Comparison of ENCODE assay signal across 18 mouse cellular contexts in the genomic region with DNA sequence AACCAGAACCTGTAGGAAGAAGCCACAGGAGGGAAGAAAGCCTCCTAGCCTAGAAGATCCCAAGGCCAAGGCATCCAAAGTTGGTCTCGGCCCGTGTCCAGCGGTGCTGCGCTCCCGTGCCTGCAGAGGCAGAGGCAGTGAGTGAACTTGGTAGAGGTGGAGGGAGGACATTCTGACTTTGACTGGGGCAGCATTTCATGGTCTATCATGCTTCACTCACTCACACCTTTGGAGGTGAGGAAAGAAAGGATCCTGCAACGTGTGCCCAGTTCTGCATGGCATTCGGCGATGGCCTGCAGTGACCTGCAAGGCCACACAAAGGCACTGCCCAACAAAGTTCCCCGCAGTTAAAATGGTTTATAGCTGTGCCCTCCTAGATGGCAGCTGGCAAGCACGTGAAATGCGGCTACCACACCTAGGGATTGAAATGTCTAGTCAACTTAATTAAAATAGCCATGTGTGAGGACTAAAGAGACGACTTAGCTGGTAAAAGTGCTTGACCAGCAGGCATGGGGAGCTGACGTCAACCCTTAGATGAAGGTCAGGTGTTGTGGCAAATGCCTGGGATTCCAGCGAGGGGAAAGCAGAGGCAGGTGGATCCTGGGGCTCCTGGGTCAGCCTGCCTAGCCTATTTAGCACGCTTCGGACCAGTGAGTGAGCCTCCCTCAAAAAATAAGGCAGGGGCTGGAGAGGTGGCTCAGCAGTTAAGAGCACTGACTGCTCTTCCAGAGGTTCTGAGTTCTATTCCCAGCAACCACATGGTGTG. TPM values are rescaled to one million over a fixed set of nuclear protein-coding genes. Genes with fewer than 3 reads are reported as not detected.
DNase-seq lines count a peak whose midpoint lies in the region; ATAC-seq lines count a peak whose summit lies in the region.
"Had no signal": no experiment of that assay in that cellular context is flagged by ENCODE, and none has a peak within 500 bp of the region (broad histone marks: within the 10 kb centered on the region; RNA-seq: fewer than 3 reads in every experiment).

No protein-coding gene starts in this region.

- DNase-seq in liver, embryonic 11.5 days (ENCODE audit: low spot score): no peak
- DNase-seq in liver: no peak
- DNase-seq in heart, postnatal 14 days: peak; percentile 54 to 67
- no peak for DNase-seq in cerebellum, postnatal 36 days
- DNase-seq in c-Kit-positive CD71-positive TER-119-positive erythroid progenitor cells, embryonic 14.5 days (ENCODE audit: low spot score): no peak
- DNase-seq: cerebellum, adult 8-10 months; lung, postnatal 4 days; right cerebral cortex, adult 18-20 months had no signal

- peak overlapping the region; percentile 15; the same call in 1 of the 2 replicates for H3K27ac ChIP-seq in liver, embryonic 11.5 days (ENCODE audit: low read depth, low read length)
- peak overlapping the region; percentile 99 for H3K27ac ChIP-seq in heart, embryonic 12.5 days (ENCODE audit: poor library complexity, severe bottlenecking)
- H3K27ac ChIP-seq in hindbrain, embryonic 13.5 days: no peak overlapping the region
- H3K27ac ChIP-seq: embryonic facial prominence, embryonic 13.5 days; limb, embryonic 13.5 days; lung, embryonic 15.5 days; neural tube, embryonic 12.5 days; stomach, postnatal 0 days had no signal

- H3K4me2 ChIP-seq in liver, embryonic 11.5 days: no peak overlapping the region
- no peak overlapping the region; the same call in 1 of the 2 replicates for H3K4me2 ChIP-seq in heart, embryonic 12.5 days
- no peak overlapping the region for H3K4me2 ChIP-seq in hindbrain, embryonic 13.5 days
- H3K4me2 ChIP-seq: embryonic facial prominence, embryonic 13.5 days; limb, embryonic 13.5 days; lung, embryonic 15.5 days; neural tube, embryonic 12.5 days had no signal

- intact Hi-C loops in heart, postnatal 14 days (cut with DNase I): loop anchor here (5.0 kb wide), 1 partner anchor 36 kb away; a partner anchor contains a TSS

- no peaks in the 10 kb centered on the region for H3K36me3 ChIP-seq in liver, embryonic 11.5 days (ENCODE audit: control insufficient read depth, insufficient read depth, low read length)
- peaks cover 14% of the 10 kb centered on the region for H3K36me3 ChIP-seq in heart, embryonic 12.5 days
- H3K36me3 ChIP-seq in hindbrain, embryonic 13.5 days: no peaks in the 10 kb centered on the region
- H3K36me3 ChIP-seq: embryonic facial prominence, embryonic 13.5 days; limb, embryonic 13.5 days; lung, embryonic 15.5 days; neural tube, embryonic 12.5 days had no signal

- H3K9ac ChIP-seq in liver, embryonic 11.5 days (ENCODE audit: low read depth, low read length): no peak overlapping the region
- peak overlapping the region; percentile 55 for H3K9ac ChIP-seq in heart, embryonic 12.5 days
- no peak overlapping the region for H3K9ac ChIP-seq in hindbrain, embryonic 13.5 days
- H3K9ac ChIP-seq: embryonic facial prominence, embryonic 13.5 days; limb, embryonic 13.5 days; lung, embryonic 15.5 days; neural tube, embryonic 12.5 days had no signal

- WGBS in liver, embryonic 11.5 days: 85% methylated on average over 16 of the region's 16 CpGs
- 59% methylated on average over 16 of the region's 16 CpGs for WGBS in heart, embryonic 12.5 days
- 84% methylated on average over 16 of the region's 16 CpGs for whole genome bisulfite sequencing in hindbrain, embryonic 13.5 days

- H3K9me3 ChIP-seq in liver, embryonic 11.5 days (ENCODE audit: control insufficient read depth, low read length): no peaks in the 10 kb centered on the region
- no peaks in the 10 kb centered on the region for H3K9me3 ChIP-seq in heart, embryonic 12.5 days (replicated peaks)
- H3K9me3 ChIP-seq in hindbrain, embryonic 13.5 days: no peaks in the 10 kb centered on the region
- H3K9me3 ChIP-seq: embryonic facial prominence, embryonic 13.5 days; limb, embryonic 13.5 days; lung, embryonic 15.5 days; neural tube, embryonic 12.5 days had no signal

- H3K4me3 ChIP-seq in liver, embryonic 11.5 days (ENCODE audit: low read depth, low read length): no peak overlapping the region
- H3K4me3 ChIP-seq in heart, embryonic 12.5 days: no peak overlapping the region
- H3K4me3 ChIP-seq in hindbrain, embryonic 13.5 days: no peak overlapping the region
- H3K4me3 ChIP-seq: embryonic facial prominence, embryonic 13.5 days; limb, embryonic 13.5 days; lung, embryonic 15.5 days; neural tube, embryonic 12.5 days had no signal

- H3K27me3 ChIP-seq in liver, embryonic 11.5 days (replicated peaks; ENCODE audit: control insufficient read depth, insufficient read depth, low read length): no peaks in the 10 kb centered on the region
- no peaks in the 10 kb centered on the region for H3K27me3 ChIP-seq in heart, embryonic 12.5 days (replicated peaks)
- no peaks in the 10 kb centered on the region for H3K27me3 ChIP-seq in hindbrain, embryonic 13.5 days
- H3K27me3 ChIP-seq: embryonic facial prominence, embryonic 13.5 days; limb, embryonic 13.5 days; lung, embryonic 15.5 days; neural tube, embryonic 12.5 days had no signal

- ATAC-seq in liver, embryonic 11.5 days (replicated peaks; ENCODE audit: low FRiP score): no peak
- no peak for ATAC-seq in heart, embryonic 12.5 days (ENCODE audit: insufficient number of reproducible peaks, low FRiP score)
- no peak for ATAC-seq in hindbrain, embryonic 13.5 days (ENCODE audit: low FRiP score)
- ATAC-seq: forebrain, embryonic 16.5 days; hindbrain, embryonic 16.5 days; intestine, embryonic 16.5 days had no signal

- peaks cover 35% of the 10 kb centered on the region for H3K4me1 ChIP-seq in liver, embryonic 11.5 days (replicated peaks; ENCODE audit: control insufficient read depth, insufficient read depth, low read length)
- peaks cover 86% of the 10 kb centered on the region for H3K4me1 ChIP-seq in heart, embryonic 12.5 days (replicated peaks)
- H3K4me1 ChIP-seq in hindbrain, embryonic 13.5 days (replicated peaks): no peaks in the 10 kb centered on the region
- H3K4me1 ChIP-seq: embryonic facial prominence, embryonic 13.5 days; limb, embryonic 13.5 days; neural tube, embryonic 12.5 days had no signal

RNA-seq across cellular contexts. Expression of a gene that starts 36.8 kb away (rescaled TPM):
- 0.19 and 0.26 TPM in 2 replicates for polyA plus RNA-seq in liver, embryonic 11.5 days (2014; fragmentation: Nextera tagmentation; extraction: Ambion mirVana)
- 62.5 and 62.7 TPM in 2 replicates for polyA plus RNA-seq in heart, embryonic 12.5 days (2016; fragmentation: Nextera tagmentation; extraction: Ambion mirVana)
- total RNA-seq in heart, postnatal 14 days (2021): 100 to 1,000 TPM; 401 to 402 TPM
- 0.38 and 0.49 TPM in 2 replicates for polyA plus RNA-seq in hindbrain, embryonic 13.5 days (2015; fragmentation: Nextera tagmentation; extraction: Ambion mirVana)

Comparison
In these comparisons a context has a peak if more than half of its experiments do, and no peak if none do; other contexts are left out.
1. DNase-seq: peak in heart, postnatal 14 days (2 of 2); none in liver, embryonic 11.5 days (single experiment), liver (single experiment), cerebellum, postnatal 36 days (0 of 2) and c-Kit-positive CD71-positive TER-119-positive erythroid progenitor cells, embryonic 14.5 days (single experiment).
2. RNA of a gene that starts 36.8 kb away (polyA plus RNA-seq): 62.5 to 62.7 TPM in heart, embryonic 12.5 days; 0.38 to 0.49 TPM in hindbrain, embryonic 13.5 days and 0.19 to 0.26 TPM in liver, embryonic 11.5 days; every median in the first group is over 10 times any median in the second.